Mouse (Mus musculus) heart, postnatal 0 days (tissue): ENCODE results near the gene Plcl1. TPM values are rescaled to one million over a fixed set of nuclear protein-coding genes. Genes with fewer than 3 reads are reported as not detected.
A peak's percentile ranks its signal among the peaks of the same experiment; 100 is the strongest.

ENCODE experiments used
- ATAC-seq: fragments of 200-750 bp; cut with Nextera tagmentation; 2 replicates; pipeline ENCODE4 v1.8.0; 2017; ENCODE audit warnings: low read depth, moderate number of reproducible peaks, moderate library complexity; ENCODE audit not compliant: insufficient read depth
- DNase-seq: peaks from one replicate; pipeline ENCODE4 v3.0.0-alpha.2; 2016; ENCODE audit warnings: low spot score
- H3K27ac ChIP-seq: fragments of 300-500 bp; sonication (generic); 2 replicates; pipeline ENCODE4 v1.5.1; 2014; ENCODE audit warnings: low read depth, mild to moderate bottlenecking
- H3K27me3 ChIP-seq: fragments of 300-500 bp; sonication (generic); 2 replicates; pipeline ENCODE4 v1.6.1; 2014; ENCODE audit warnings: low read length, mixed read lengths; ENCODE audit not compliant: control insufficient read depth, insufficient read depth
- H3K36me3 ChIP-seq: fragments of 300-500 bp; sonication (generic); replicated peaks from 2 replicates; pipeline ENCODE4 v1.6.1; 2014; ENCODE audit warnings: low read length, mixed read lengths; ENCODE audit not compliant: control insufficient read depth, insufficient read depth
- H3K4me1 ChIP-seq: fragments of 300-500 bp; sonication (generic); 2 replicates; pipeline ENCODE4 v1.6.1; 2014; ENCODE audit warnings: antibody characterized with exemption; ENCODE audit not compliant: control insufficient read depth, insufficient read depth
- H3K4me2 ChIP-seq: fragments of 300-500 bp; sonication (generic); 2 replicates; pipeline ENCODE4 v1.6.1; 2014; ENCODE audit warnings: low read depth, mild to moderate bottlenecking, low read length, moderate library complexity
- H3K4me3 ChIP-seq: fragments of 300-500 bp; sonication (generic); 2 replicates; pipeline ENCODE4 v1.5.1; 2014; ENCODE audit warnings: low read depth, low read length
- H3K9ac ChIP-seq: fragments of 300-500 bp; sonication (generic); replicated peaks from 2 replicates; pipeline ENCODE4 v1.6.1; 2014; ENCODE audit warnings: low read depth, low read length, mixed read lengths
- H3K9me3 ChIP-seq: fragments of 300-500 bp; sonication (generic); replicated peaks from 2 replicates; pipeline ENCODE4 v1.6.1; 2016; ENCODE audit warnings: low read length; ENCODE audit not compliant: control insufficient read depth
- CTCF ChIP-seq: IDR thresholded peaks from 2 replicates; pipeline ENCODE4 v1.5.1; 2016; ENCODE audit warnings: antibody characterized with exemption, control low read depth, low read depth
- EP300 ChIP-seq: IDR thresholded peaks from 2 replicates; pipeline ENCODE4 v1.6.1; 2016; ENCODE audit warnings: antibody characterized with exemption, low read depth
- WGBS: fragments of 180-500 bp; shearing (Covaris S2); extraction: QIAGEN DNeasy Blood & Tissue Kit; methylation state at CpG from one replicate; pipeline ENCODE4 v1.1.7; 2014; 5-methylcytosine and 5-hydroxymethylcytosine counted together
- polyA plus RNA-seq: library from polyadenylated mRNA; unstranded; fragments of >200 nt; fragmentation: Nextera tagmentation; extraction: Ambion mirVana; gene quantifications from 2 replicates; pipeline ENCODE4 v1.2.1, GENCODE M21; 2015
- total RNA-seq: library from RNA; depleted of rRNA; stranded (reverse); fragments of >200 nt; gene quantifications from 2 replicates; pipeline ENCODE4 v1.2.3, GENCODE M21; 2014; ENCODE audit warnings: low replicate concordance

Plcl1 gene
- total and polyA plus RNA-seq, 2 experiments from 2014 or later = 0.11 to 1.2 TPM

- H3K27ac ChIP-seq = no peak overlapping the region
- no peaks in the 10 kb centered on the region for H3K27me3 ChIP-seq
- no peak overlapping the region for H3K9ac ChIP-seq
- H3K4me2 ChIP-seq = no peak overlapping the region
- DNase-seq = no peak
- no peaks in the 10 kb centered on the region for H3K4me1 ChIP-seq
- no peaks in the 10 kb centered on the region for H3K36me3 ChIP-seq
- TF ChIP-seq CTCF (no peak), EP300 (no peak)
- 64% methylated on average over 2 of the region's 2 CpGs for WGBS
- H3K4me3 ChIP-seq = no peak overlapping the region
- H3K9me3 ChIP-seq = no peaks in the 10 kb centered on the region
- no peak for ATAC-seq
Observed at GRCm38 (mm10) chr1:55427607-55428006, 21.9 kb downstream of the Plcl1 start.

GRCm38 (mm10) chr1:55429051-55429450 is 23.3 kb downstream of the Plcl1 start:
- no peaks in the 10 kb centered on the region for H3K4me1 ChIP-seq
- H3K4me3 ChIP-seq = no peak overlapping the region
- H3K9ac ChIP-seq = no peak overlapping the region
- no peak overlapping the region for H3K27ac ChIP-seq
- WGBS = 85% methylated on average over 2 of the region's 2 CpGs
- DNase-seq (no peak), ATAC-seq (no peak)
- H3K27me3 ChIP-seq = no peaks in the 10 kb centered on the region
- H3K4me2 ChIP-seq = no peak overlapping the region
- H3K9me3 ChIP-seq = no peaks in the 10 kb centered on the region
- no peak for TF ChIP-seq EP300
- TF ChIP-seq CTCF = no peak
- H3K36me3 ChIP-seq = no peaks in the 10 kb centered on the region

GRCm38 (mm10) chr1:55429708-55430107 is 24.0 kb downstream of the Plcl1 start:
- ATAC-seq (no peak), DNase-seq (no peak)
- no peak overlapping the region for H3K4me2 ChIP-seq
- no peak overlapping the region for H3K4me3 ChIP-seq
- H3K4me1 ChIP-seq = no peaks in the 10 kb centered on the region
- no peaks in the 10 kb centered on the region for H3K27me3 ChIP-seq
- no peak overlapping the region for H3K9ac ChIP-seq
- no peaks in the 10 kb centered on the region for H3K36me3 ChIP-seq
- H3K27ac ChIP-seq = no peak overlapping the region
- no peaks in the 10 kb centered on the region for H3K9me3 ChIP-seq
- 98% methylated on average over 1 of the region's 1 CpGs for WGBS
- TF ChIP-seq EP300 = no peak
- TF ChIP-seq CTCF = no peak

- WGBS = 87% methylated on average over 3 of the region's 3 CpGs
- Histone ChIP-seq H3K9ac (no peak overlapping the region), H3K4me3 (no peak overlapping the region), H3K36me3 (no peaks in the 10 kb centered on the region), H3K4me1 (no peaks in the 10 kb centered on the region), H3K27me3 (no peaks in the 10 kb centered on the region), H3K4me2 (no peak overlapping the region), H3K27ac (no peak overlapping the region), H3K9me3 (no peaks in the 10 kb centered on the region)
- DNase-seq = no peak
- no peak for ATAC-seq
- TF ChIP-seq EP300 (no peak), CTCF (no peak)
Observed at GRCm38 (mm10) chr1:55430587-55430986, 24.9 kb downstream of the Plcl1 start.

- H3K36me3 ChIP-seq = no peaks in the 10 kb centered on the region
- DNase-seq = no peak
- H3K4me3 ChIP-seq = no peak overlapping the region
- H3K9ac ChIP-seq = no peak overlapping the region
- no peak overlapping the region for H3K27ac ChIP-seq
- no peaks in the 10 kb centered on the region for H3K9me3 ChIP-seq
- no peak for ATAC-seq
- H3K27me3 ChIP-seq = no peaks in the 10 kb centered on the region
- peak overlapping the region; percentile 12; the same call in 1 of the 2 replicates for H3K4me2 ChIP-seq
- 27% methylated on average over 5 of the region's 5 CpGs for WGBS
- no peaks in the 10 kb centered on the region for H3K4me1 ChIP-seq
- no peak for TF ChIP-seq EP300
- TF ChIP-seq CTCF = no peak
Observed at GRCm38 (mm10) chr1:55436589-55436988, 30.9 kb downstream of the Plcl1 start.

GRCm38 (mm10) chr1:55437095-55437494 is 31.4 kb downstream of the Plcl1 start:
- no peak for ATAC-seq
- Histone ChIP-seq H3K36me3 (no peaks in the 10 kb centered on the region), H3K4me2 (peak overlapping the region; percentile 12; the same call in 1 of the 2 replicates)

More at GRCm38 (mm10) chr1:55437095-55437494, 31.4 kb downstream of the Plcl1 start:
- no peaks in the 10 kb centered on the region for H3K9me3 ChIP-seq
- no peak overlapping the region for H3K4me3 ChIP-seq
- TF ChIP-seq EP300 = no peak
- no peak for TF ChIP-seq CTCF
- no peak for DNase-seq
- H3K9ac ChIP-seq = no peak overlapping the region
- no peaks in the 10 kb centered on the region for H3K27me3 ChIP-seq
- no peak overlapping the region for H3K27ac ChIP-seq
- 55% methylated on average over 8 of the region's 8 CpGs for WGBS
- no peaks in the 10 kb centered on the region for H3K4me1 ChIP-seq
